Mouse (Mus musculus) ES-Bruce4 (cell line): ENCODE measurements around the gene 9130213A22Rik. TPM values are rescaled to one million over a fixed set of nuclear protein-coding genes. Genes with fewer than 3 reads are reported as not detected.
"Not testable (repeated sequence)": the region's sequence is repeated elsewhere in the genome, so short reads cannot be mapped to it uniquely, and the experiment has no call there.

Experiments used
- H3K27ac ChIP-seq: 2 replicates; pipeline ENCODE4 v1.5.1; 2012; ENCODE audit warnings: low read length, inconsistent platforms; ENCODE audit not compliant: insufficient read depth
- H3K27me3 ChIP-seq: 2 replicates; pipeline ENCODE4 v1.6.1; 2012; ENCODE audit warnings: mild to moderate bottlenecking, low read length, inconsistent platforms; ENCODE audit not compliant: control insufficient read depth, poor library complexity, insufficient read depth, severe bottlenecking
- H3K36me3 ChIP-seq: 2 replicates; pipeline ENCODE4 v1.6.1; 2012; ENCODE audit warnings: inconsistent platforms, mild to moderate bottlenecking, low read length, moderate library complexity; ENCODE audit not compliant: control insufficient read depth, poor library complexity, insufficient read depth, severe bottlenecking
- H3K4me1 ChIP-seq: one replicate; pipeline ENCODE4 v1.8.1; 2011; ENCODE audit warnings: low read length; ENCODE audit not compliant: control insufficient read depth, insufficient read depth
- H3K4me3 ChIP-seq: 2 replicates; pipeline ENCODE4 v1.5.1; 2011; ENCODE audit warnings: low read depth, mild to moderate bottlenecking, low read length
- H3K9ac ChIP-seq: 2 replicates; pipeline ENCODE4 v1.6.1; 2012; ENCODE audit warnings: low read depth, mild to moderate bottlenecking, inconsistent platforms; ENCODE audit not compliant: poor library complexity, severe bottlenecking
- H3K9me3 ChIP-seq: replicated peaks from 2 replicates; pipeline ENCODE4 v1.6.1; 2012; ENCODE audit warnings: mild to moderate bottlenecking, low read length, inconsistent platforms; ENCODE audit not compliant: control insufficient read depth, poor library complexity, insufficient read depth, severe bottlenecking
- CTCF ChIP-seq: IDR thresholded peaks from one replicate; pipeline ENCODE4 v1.8.1; 2011; ENCODE audit warnings: low read depth, low read length
- EP300 ChIP-seq: IDR thresholded peaks from 2 replicates; pipeline ENCODE4 v1.6.1; 2011; ENCODE audit warnings: low read depth, low read length; ENCODE audit not compliant: insufficient read depth
- POLR2A ChIP-seq: IDR thresholded peaks from one replicate; pipeline ENCODE4 v1.8.1; 2011; ENCODE audit warnings: low read length; ENCODE audit not compliant: insufficient read depth
- polyA plus RNA-seq: library from polyadenylated mRNA; stranded (reverse); fragments of >200 nt; gene quantifications from 2 replicates; pipeline ENCODE4 v1.2.4, GENCODE M21; 2011; ENCODE audit warnings: low read depth; ENCODE audit not compliant: missing spikeins, insufficient read depth, insufficient read length

9130213A22Rik gene
- polyA plus RNA-seq, 1 experiment: not detected

GRCm38 (mm10) chr11:69098039-69098761, 24.2 kb downstream of the 9130213A22Rik start:
- Histone ChIP-seq H3K9me3 (no peaks in the 10 kb centered on the region), H3K27me3 (no peaks in the 10 kb centered on the region), H3K36me3 (peaks cover 14% of the 10 kb centered on the region), H3K4me1 (no peaks in the 10 kb centered on the region), H3K9ac (no peak overlapping the region), H3K27ac (no peak overlapping the region), H3K4me3 (peak overlapping the region; percentile 25; the same call in 1 of the 2 replicates)
- no peak for TF ChIP-seq POLR2A
- TF ChIP-seq CTCF: no peak
- TF ChIP-seq EP300: no peak

- Histone ChIP-seq H3K36me3 (peaks cover 15% of the 10 kb centered on the region), H3K4me3 (peak overlapping the region; percentile 54), H3K27me3 (no peaks in the 10 kb centered on the region), H3K9ac (peak overlapping the region; percentile 59), H3K4me1 (no peaks in the 10 kb centered on the region), H3K9me3 (no peaks in the 10 kb centered on the region), H3K27ac (no peak overlapping the region)
- TF ChIP-seq EP300 (0 out of 2 replicates have a peak, but pooled peaks have one; percentile 16), CTCF (no peak)
These were observed 25.1 kb downstream of the 9130213A22Rik start for GRCm38 (mm10) chr11:69096987-69097900.

- Histone ChIP-seq H3K4me3 (peak overlapping the region; percentile 54), H3K36me3 (peaks cover 7% of the 10 kb centered on the region; the same call in 1 of the 2 replicates), H3K9me3 (no peaks in the 10 kb centered on the region), H3K27me3 (no peaks in the 10 kb centered on the region), H3K9ac (peak overlapping the region; percentile 59), H3K27ac (no peak overlapping the region), H3K4me1 (no peaks in the 10 kb centered on the region)
- TF ChIP-seq POLR2A: no peak
- TF ChIP-seq EP300: no peak
- TF ChIP-seq CTCF: no peak
These were observed 25.9 kb downstream of the 9130213A22Rik start for GRCm38 (mm10) chr11:69096360-69096986.

GRCm38 (mm10) chr11:69095511-69096231, 26.7 kb downstream of the 9130213A22Rik start:
- H3K36me3 ChIP-seq: peaks cover 5% of the 10 kb centered on the region; the same call in 1 of the 2 replicates
- H3K9ac ChIP-seq: peak overlapping the region; percentile 57
- H3K9me3 ChIP-seq: no peaks in the 10 kb centered on the region
- H3K4me1 ChIP-seq: no peaks in the 10 kb centered on the region
- TF ChIP-seq CTCF (no peak), EP300 (no peak), POLR2A (no peak)
- H3K27me3 ChIP-seq: no peaks in the 10 kb centered on the region
- H3K27ac ChIP-seq: no peak overlapping the region
- peak overlapping the region; percentile 96 for H3K4me3 ChIP-seq

GRCm38 (mm10) chr11:69094697-69095429, 27.5 kb downstream of the 9130213A22Rik start, which contains the start of gene Per1:
Per1 (plus strand) TSS chr11:69095217.
- Histone ChIP-seq H3K27ac (no peak within 1 kb of the TSS; the same call in 1 of the 2 replicates), H3K4me1 (no peaks in the 10 kb centered on the region), H3K27me3 (no peaks in the 10 kb centered on the region), H3K9ac (peak within 1 kb of the TSS; percentile 57), H3K9me3 (no peaks in the 10 kb centered on the region), H3K4me3 (peak within 1 kb of the TSS; percentile 96), H3K36me3 (peaks cover 12% of the 10 kb centered on the region)
- no peak for TF ChIP-seq CTCF
- no peak for TF ChIP-seq POLR2A
- TF ChIP-seq EP300: peak; percentile 50; the same call in 1 of the 2 replicates

- H3K27me3 ChIP-seq, H3K9me3 ChIP-seq, H3K4me1 ChIP-seq, H3K4me3 ChIP-seq, H3K9ac ChIP-seq, H3K27ac ChIP-seq: not testable (repeated sequence)
- peaks cover 13% of the 10 kb centered on the region for H3K36me3 ChIP-seq
These were observed 28.5 kb downstream of the 9130213A22Rik start for GRCm38 (mm10) chr11:69093856-69094255.
